Mouse (Mus musculus) ovary, adult 18-20 months (tissue): ENCODE measurements around the gene Fam205c.
"Not testable (repeated sequence)": the region's sequence is repeated elsewhere in the genome, so short reads cannot be mapped to it uniquely, and the experiment has no call there.

Experiments
- DNase-seq: peaks from one replicate; pipeline ENCODE4 v3.0.0; 2022; ENCODE audit warnings: low spot score, mixed read lengths

Gene Fam205c

GRCm38 (mm10) chr4:42876586-42877291, 2.7 kb upstream of the Fam205c start:
- DNase-seq, result peak; percentile 15

GRCm38 (mm10) chr4:42872746-42873435, 1.1 kb downstream of the Fam205c start:
- DNase-seq, result no peak

GRCm38 (mm10) chr4:42872151-42872550, 1.9 kb downstream of the Fam205c start:
- no peak for DNase-seq

DNA sequence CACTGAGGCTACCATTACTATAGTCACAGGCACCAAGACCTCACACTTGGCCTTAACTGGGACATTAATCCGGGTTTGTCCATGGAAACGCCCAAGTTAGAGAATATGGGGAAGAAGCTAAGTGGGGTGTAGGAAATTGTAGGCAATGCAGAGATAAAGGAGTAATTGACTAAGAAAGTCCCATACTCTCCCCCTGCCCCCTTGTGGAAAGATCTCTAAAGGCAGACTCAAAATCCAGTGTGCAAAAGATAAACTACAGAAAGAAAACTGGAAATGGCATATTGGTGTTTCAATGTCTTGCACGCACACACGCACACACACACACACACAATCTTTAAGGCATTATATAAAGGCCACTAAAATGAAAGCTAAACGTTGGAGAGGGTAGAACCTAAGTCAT, 3.3 kb downstream of the Fam205c start:
- no peak for DNase-seq

GRCm38 (mm10) chr4:42868193-42868592, 5.8 kb downstream of the Fam205c start:
- no peak for DNase-seq

- no peak for DNase-seq
Measured at GRCm38 (mm10) chr4:42867390-42867789, 6.6 kb downstream of the Fam205c start.

DNA sequence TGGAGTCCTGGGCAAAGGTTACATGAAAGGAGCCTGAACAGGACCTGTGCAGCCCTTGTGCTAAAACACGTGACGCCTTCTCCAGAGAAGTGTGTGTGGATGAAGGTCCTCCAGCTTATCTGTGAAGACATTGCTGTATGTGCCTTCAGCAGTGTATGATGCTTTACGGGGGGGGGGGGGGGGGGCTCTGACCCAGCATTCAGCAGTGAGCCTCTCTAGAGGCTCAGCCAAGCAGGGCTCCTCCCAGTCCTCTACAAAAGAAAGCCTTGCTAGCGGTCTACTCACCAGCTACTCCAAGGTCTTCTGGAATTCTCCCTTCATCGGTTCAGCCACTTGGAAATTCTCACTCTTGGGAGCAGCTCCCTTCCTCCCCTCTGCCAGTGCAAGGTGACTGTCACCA, 10.5 kb downstream of the Fam205c start:
- not testable (repeated sequence) for DNase-seq

DNA sequence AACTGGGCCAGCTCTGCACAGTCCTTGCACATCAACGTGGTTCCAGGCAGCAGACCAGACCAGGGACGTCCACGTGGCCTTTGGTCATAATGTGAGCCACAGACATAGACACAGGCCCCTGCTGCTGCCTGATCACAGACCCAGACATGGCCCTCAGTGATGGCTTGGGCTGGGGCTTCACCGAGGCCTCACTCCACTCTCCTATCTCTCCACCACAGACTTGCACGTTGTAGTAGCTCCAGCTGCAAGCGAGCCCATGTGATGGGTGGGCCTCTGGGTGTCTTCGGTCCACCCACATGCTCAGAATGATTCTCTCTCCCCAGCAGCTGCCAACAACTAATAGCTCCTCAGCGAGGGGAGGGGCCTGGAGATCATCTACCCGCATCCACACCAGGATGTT, 13.6 kb downstream of the Fam205c start:
- DNase-seq, result not testable (repeated sequence)

DNA sequence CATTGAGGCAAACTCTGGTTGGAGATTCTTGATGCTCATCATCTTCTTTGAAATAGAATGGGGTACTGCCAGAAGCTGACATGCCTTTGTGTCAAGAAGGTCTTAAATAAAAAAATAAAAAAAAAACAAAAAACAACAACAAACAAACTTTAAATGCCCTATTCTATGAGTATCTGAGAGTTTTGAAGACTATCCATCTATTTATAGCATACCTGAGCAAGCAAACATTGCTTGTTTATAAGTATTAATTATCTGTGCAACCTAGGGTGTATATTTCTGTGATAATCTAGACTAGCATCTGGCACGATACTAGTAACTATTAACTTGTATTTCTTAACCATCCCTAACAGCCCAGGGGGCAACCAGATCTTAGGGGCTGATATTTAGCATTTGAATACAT, 17.4 kb downstream of the Fam205c start, which contains the start of gene Gm12394:
TSS of gene Gm12394 (minus strand) at position 101 of the 400 bp plus-strand sequence.
- not testable (repeated sequence) for DNase-seq

DNA sequence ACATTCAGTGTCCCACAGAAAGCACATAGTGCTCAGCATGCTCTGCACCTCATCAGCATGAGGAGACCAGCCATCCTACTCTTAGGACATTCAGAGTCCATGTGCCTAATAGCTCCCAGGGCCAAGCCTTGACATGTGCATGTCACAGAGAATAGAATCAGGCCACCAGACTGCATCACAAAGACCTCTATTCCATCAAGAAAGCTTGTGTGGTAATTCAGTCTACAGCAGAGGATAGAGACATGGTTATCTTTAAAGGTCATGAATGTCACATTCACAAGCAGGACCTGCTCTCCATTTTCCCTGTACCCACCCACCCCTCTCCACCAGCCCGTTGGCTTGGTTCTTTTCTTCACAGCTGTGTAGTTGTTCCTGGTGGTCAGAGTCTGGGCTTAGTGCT, 20.2 kb downstream of the Fam205c start, which contains the start of gene Fam205a1:
TSS of gene Fam205a1 (minus strand) at position 101 of the 400 bp plus-strand sequence.
- DNase-seq, result not testable (repeated sequence)
